Mouse (Mus musculus) Patski (cell line): ENCODE results near the gene 1810013L24Rik. TPM values are rescaled to one million over a fixed set of nuclear protein-coding genes. Genes with fewer than 3 reads are reported as not detected.

ENCODE experiments used
- ATAC-seq: fragments of 100-300 bp; one replicate; pipeline ENCODE4 v1.8.0; 2021
- CTCF ChIA-PET: fragments of 350-600 bp; sonication (Branson Sonifier 250); formaldehyde crosslinking; loops from one replicate; lab custom pipeline; 2022; ENCODE audit warnings: inconsistent platforms; lab: Charles Lee
- POLR2A ChIA-PET: fragments of 350-600 bp; sonication (Branson Sonifier 250); formaldehyde crosslinking; loops from one replicate; lab custom pipeline; 2022; ENCODE audit warnings: antibody characterized with exemption, inconsistent platforms; lab: Charles Lee
- DNase-seq: peaks from one replicate; pipeline ENCODE4 v3.0.0-alpha.2; 2011; ENCODE audit warnings: low read depth, low spot score
- H3K27me3 ChIP-seq: fragments of 371-371 bp; one replicate; pipeline ENCODE4 v1.5.1; 2021
- CTCF ChIP-seq: fragments of 100-300 bp; IDR thresholded peaks from one replicate; pipeline ENCODE4 v1.5.1; 2021
- in situ Hi-C: fragments of 300-500 bp; cut with MboI; formaldehyde crosslinking; loops from 3 replicates; pipeline ENCODE4 v1.11.1; 2018; ENCODE audit warnings: low pct_unique_long_range_greater_than_20kb, mixed read lengths
- polyA plus RNA-seq: library from polyadenylated mRNA; unstranded; gene quantifications from one replicate; pipeline ENCODE4 v1.2.3, GENCODE M21; 2021

1810013L24Rik gene
- polyA plus RNA-seq, 1 experiment from 2014 or later, result 50.3 TPM

- DNase-seq (no peak), ATAC-seq (no peak)
- in situ Hi-C loops, result no loop called here
- H3K27me3 ChIP-seq, result no peaks in the 10 kb centered on the region
- TF ChIP-seq CTCF, result no peak
- ChIA-PET CTCF (interaction anchor here (1.1 to 1.3 kb wide), 2 partner anchors 10 to 39 kb away, joined by 3 to 4 read pairs; no protein-coding TSS in a partner anchor), POLR2A (interaction anchor here (0.6 to 1.4 kb wide), 5 partner anchors 11 to 432 kb away, joined by 3 to 5 read pairs (median 3); no protein-coding TSS in a partner anchor)
Observed at GRCm38 (mm10) chr16:8831241-8831640, 1.3 kb downstream of the 1810013L24Rik start.

- DNase-seq (no peak), ATAC-seq (no peak)
- ChIA-PET POLR2A (interaction anchor here (0.6 kb wide), 1 partner anchor 14 kb away, joined by 4 read pairs; no protein-coding TSS in a partner anchor), CTCF (interaction anchor here (1.3 kb wide), 2 partner anchors 14 to 26 kb away, joined by 3 read pairs; no protein-coding TSS in a partner anchor)
- H3K27me3 ChIP-seq, result no peaks in the 10 kb centered on the region
- in situ Hi-C loops, result no loop called here
- no peak for TF ChIP-seq CTCF
Observed at GRCm38 (mm10) chr16:8836876-8837275, 7.0 kb downstream of the 1810013L24Rik start.

GRCm38 (mm10) chr16:8837595-8837994 is 7.7 kb downstream of the 1810013L24Rik start:
- no peak for DNase-seq
- TF ChIP-seq CTCF, result no peak
- ChIA-PET CTCF (interaction anchor here (1.1 to 1.3 kb wide), 3 partner anchors 11 to 26 kb away, joined by 3 to 4 read pairs (median 3); no protein-coding TSS in a partner anchor), POLR2A (no interaction called here)
- in situ Hi-C loops, result no loop called here
- no peak for ATAC-seq
- H3K27me3 ChIP-seq, result no peaks in the 10 kb centered on the region

GRCm38 (mm10) chr16:8838921-8839320 is 9.0 kb downstream of the 1810013L24Rik start:
- ChIA-PET CTCF (interaction anchor here (1.1 kb wide), 1 partner anchor 9 kb away, joined by 4 read pairs; no protein-coding TSS in a partner anchor), POLR2A (interaction anchor here (0.6 to 0.8 kb wide), 2 partner anchors 15 to 20 kb away, joined by 3 read pairs; no protein-coding TSS in a partner anchor)
- TF ChIP-seq CTCF, result no peak
- no peaks in the 10 kb centered on the region for H3K27me3 ChIP-seq
- no peak for DNase-seq
- in situ Hi-C loops, result no loop called here
- no peak for ATAC-seq

GRCm38 (mm10) chr16:8840557-8840956 is 10.7 kb downstream of the 1810013L24Rik start:
- CTCF ChIA-PET, result no interaction called here
- TF ChIP-seq CTCF, result no peak
- no peak for DNase-seq
- ATAC-seq, result no peak
- POLR2A ChIA-PET, result no interaction called here
- in situ Hi-C loops, result no loop called here
- no peaks in the 10 kb centered on the region for H3K27me3 ChIP-seq

- ATAC-seq, result no peak
- no peaks in the 10 kb centered on the region for H3K27me3 ChIP-seq
- no peak for DNase-seq
- in situ Hi-C loops, result no loop called here
- CTCF ChIA-PET, result interaction anchor here (1.3 to 1.5 kb wide), 2 partner anchors 19 to 348 kb away, joined by 3 read pairs; no protein-coding TSS in a partner anchor
- POLR2A ChIA-PET, result no interaction called here
- no peak for TF ChIP-seq CTCF
Observed at GRCm38 (mm10) chr16:8842962-8843361, 13.1 kb downstream of the 1810013L24Rik start.

GRCm38 (mm10) chr16:8843580-8844175 is 13.8 kb downstream of the 1810013L24Rik start:
- CTCF ChIA-PET, result interaction anchor here (1.3 to 1.5 kb wide), 2 partner anchors 20 to 349 kb away, joined by 3 read pairs; no protein-coding TSS in a partner anchor
- no peak for ATAC-seq
- POLR2A ChIA-PET, result no interaction called here
- no peak for TF ChIP-seq CTCF
- in situ Hi-C loops, result no loop called here
- no peaks in the 10 kb centered on the region for H3K27me3 ChIP-seq
- DNase-seq, result no peak

GRCm38 (mm10) chr16:8845986-8846385 is 16.1 kb downstream of the 1810013L24Rik start:
- ChIA-PET CTCF (no interaction called here), POLR2A (no interaction called here)
- DNase-seq, result no peak
- in situ Hi-C loops, result no loop called here
- no peaks in the 10 kb centered on the region for H3K27me3 ChIP-seq
- TF ChIP-seq CTCF, result no peak
- ATAC-seq, result peak; percentile 96

- ChIA-PET CTCF (interaction anchor here (0.8 to 3.8 kb wide), 7 partner anchors 9 to 57 kb away, joined by 3 to 15 read pairs (median 4); no protein-coding TSS in a partner anchor), POLR2A (interaction anchor here (0.7 kb wide), 1 partner anchor 21 kb away, joined by 3 read pairs; no protein-coding TSS in a partner anchor)
- no peaks in the 10 kb centered on the region for H3K27me3 ChIP-seq
- in situ Hi-C loops, result no loop called here
- no peak for TF ChIP-seq CTCF
- no peak for ATAC-seq
- DNase-seq, result no peak
Observed at GRCm38 (mm10) chr16:8848309-8849068, 18.6 kb downstream of the 1810013L24Rik start.

- DNase-seq (no peak), ATAC-seq (peak; percentile 29)
- ChIA-PET CTCF (interaction anchor here (1.1 to 3.8 kb wide), 6 partner anchors 10 to 35 kb away, joined by 3 to 15 read pairs (median 3); no protein-coding TSS in a partner anchor), POLR2A (interaction anchor here (0.7 kb wide), 1 partner anchor 9 kb away, joined by 3 read pairs; no protein-coding TSS in a partner anchor)
- in situ Hi-C loops, result no loop called here
- TF ChIP-seq CTCF, result no peak
- no peaks in the 10 kb centered on the region for H3K27me3 ChIP-seq
Observed at GRCm38 (mm10) chr16:8849929-8850328, 20.0 kb downstream of the 1810013L24Rik start.
